Mouse (Mus musculus) G1E (cell line): Measurements from ENCODE around the gene Ube2d2b. TPM values are rescaled to one million over a fixed set of nuclear protein-coding genes. Genes with fewer than 3 reads are reported as not detected.

Experiments used
- ATAC-seq: 2 replicates; pipeline ENCODE4 v1.8.0; 2016; ENCODE audit warnings: mild to moderate bottlenecking; ENCODE audit not compliant: insufficient number of reproducible peaks, poor library complexity, low FRiP score, severe bottlenecking; ENCODE audit errors: extremely low read depth
- DNase-seq: peaks from one replicate; pipeline ENCODE4 v3.0.0; 2012; ENCODE audit warnings: low spot score
- H3K27me3 ChIP-seq: 2 replicates; pipeline ENCODE4 v1.6.1; 2012; ENCODE audit warnings: mild to moderate bottlenecking, low read length, inconsistent platforms; ENCODE audit not compliant: insufficient read depth
- H3K36me3 ChIP-seq: replicated peaks from 2 replicates; pipeline ENCODE3; 2012; ENCODE audit warnings: mild to moderate bottlenecking, inconsistent platforms
- H3K4me1 ChIP-seq: 2 replicates; pipeline ENCODE4 v1.6.1; 2012; ENCODE audit warnings: low read depth, low read length, inconsistent platforms, mixed read lengths; ENCODE audit not compliant: insufficient read depth
- H3K4me3 ChIP-seq: 2 replicates; pipeline ENCODE4 v1.5.1; 2012; ENCODE audit warnings: low read depth, mild to moderate bottlenecking, inconsistent platforms, low read length, moderate library complexity, mixed read lengths
- H3K9me3 ChIP-seq: replicated peaks from 2 replicates; pipeline ENCODE4 v1.6.1; 2012; ENCODE audit warnings: inconsistent platforms
- CTCF ChIP-seq: IDR thresholded peaks from 2 replicates; pipeline ENCODE4 v1.5.1; 2012; ENCODE audit warnings: low read depth, low read length, inconsistent platforms, mixed read lengths
- GATA1 ChIP-seq: IDR thresholded peaks from 2 replicates; pipeline ENCODE4 v1.6.1; 2012; ENCODE audit warnings: borderline replicate concordance, low read length, inconsistent platforms, mixed read lengths
- GATA2 ChIP-seq: IDR thresholded peaks from 2 replicates; pipeline ENCODE4 v1.6.1; 2012; ENCODE audit warnings: low read depth, low read length, inconsistent platforms, borderline replicate concordance
- POLR2AphosphoS5 ChIP-seq: IDR thresholded peaks from 2 replicates; pipeline ENCODE4 v1.6.1; 2012; ENCODE audit warnings: low read depth, low read length, inconsistent platforms; ENCODE audit not compliant: insufficient replicate concordance
- TAL1 ChIP-seq: conservative IDR thresholded peaks from 2 replicates; pipeline ENCODE4 v1.6.1; 2012; ENCODE audit warnings: low read depth, low read length, inconsistent platforms, mixed read lengths
- polyA plus RNA-seq: library from polyadenylated mRNA; stranded (reverse); fragments of >175 nt; gene quantifications from 2 replicates; pipeline ENCODE4 v1.2.3, GENCODE M21; 2012
- total RNA-seq, 2 experiments: library from RNA; stranded (forward) in 1 of 2; stranded (reverse) in 1 of 2; fragments of 200-1000 nt in 1 of 2; fragments of >200 nt in 1 of 2; fragmentation: Nextera tagmentation in 1 of 2; gene quantifications; 2 replicates each; pipeline ENCODE4 v1.2.3; 2014 to 2017

Gene Ube2d2b
- total RNA-seq (2014; fragmentation: Nextera tagmentation) (not detected in 2 replicates), total RNA-seq (2017) (0.05 TPM in 1 of 2 replicates, not detected in the other), polyA plus RNA-seq (not detected in 2 replicates)

GRCm38 (mm10) chr5:107829998-107830560 lies at the start of gene Ube2d2b:
TSS of gene Ube2d2b (plus strand) at chr5:107830099.
- Histone ChIP-seq H3K9me3 (peaks cover 6% of the 10 kb centered on the region; the same call in 1 of the 2 replicates), H3K36me3 (peaks cover 27% of the 10 kb centered on the region), H3K27me3 (no peaks in the 10 kb centered on the region), H3K4me3 (no peak within 1 kb of the TSS), H3K4me1 (peaks cover 5% of the 10 kb centered on the region)
- no peak for ATAC-seq
- DNase-seq = no peak
- TF ChIP-seq CTCF (no peak), TAL1 (no peak), GATA1 (no peak)

DNA sequence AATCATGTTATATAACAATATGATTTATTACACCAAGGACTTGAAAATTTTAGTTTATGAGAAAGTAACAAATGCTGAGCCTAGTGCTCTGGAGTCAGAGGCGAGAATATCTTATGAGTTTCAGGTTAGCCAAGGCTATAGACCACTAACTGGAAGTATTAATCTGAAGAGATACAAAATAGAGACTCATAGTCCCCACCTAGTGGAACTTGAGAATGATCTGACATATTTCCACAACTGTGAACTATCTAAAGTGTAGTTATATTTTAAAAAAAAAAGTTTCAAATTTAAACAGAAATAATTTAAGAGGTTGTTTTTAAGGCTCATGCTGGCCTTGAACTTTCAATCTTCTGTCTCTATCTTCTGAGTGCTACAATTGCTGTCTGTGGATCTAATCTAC lies 47.5 kb upstream of the Ube2d2b start:
- H3K27me3 ChIP-seq = no peaks in the 10 kb centered on the region
- TF ChIP-seq GATA2 (no peak), GATA1 (no peak), POLR2AphosphoS5 (no peak), TAL1 (no peak), CTCF (no peak)
- no peaks in the 10 kb centered on the region for H3K9me3 ChIP-seq
- H3K36me3 ChIP-seq = peaks cover 41% of the 10 kb centered on the region
- ATAC-seq (no peak), DNase-seq (no peak)
- H3K4me1 ChIP-seq = peaks cover 3% of the 10 kb centered on the region; the same call in 1 of the 2 replicates
- H3K4me3 ChIP-seq = no peak overlapping the region

DNA sequence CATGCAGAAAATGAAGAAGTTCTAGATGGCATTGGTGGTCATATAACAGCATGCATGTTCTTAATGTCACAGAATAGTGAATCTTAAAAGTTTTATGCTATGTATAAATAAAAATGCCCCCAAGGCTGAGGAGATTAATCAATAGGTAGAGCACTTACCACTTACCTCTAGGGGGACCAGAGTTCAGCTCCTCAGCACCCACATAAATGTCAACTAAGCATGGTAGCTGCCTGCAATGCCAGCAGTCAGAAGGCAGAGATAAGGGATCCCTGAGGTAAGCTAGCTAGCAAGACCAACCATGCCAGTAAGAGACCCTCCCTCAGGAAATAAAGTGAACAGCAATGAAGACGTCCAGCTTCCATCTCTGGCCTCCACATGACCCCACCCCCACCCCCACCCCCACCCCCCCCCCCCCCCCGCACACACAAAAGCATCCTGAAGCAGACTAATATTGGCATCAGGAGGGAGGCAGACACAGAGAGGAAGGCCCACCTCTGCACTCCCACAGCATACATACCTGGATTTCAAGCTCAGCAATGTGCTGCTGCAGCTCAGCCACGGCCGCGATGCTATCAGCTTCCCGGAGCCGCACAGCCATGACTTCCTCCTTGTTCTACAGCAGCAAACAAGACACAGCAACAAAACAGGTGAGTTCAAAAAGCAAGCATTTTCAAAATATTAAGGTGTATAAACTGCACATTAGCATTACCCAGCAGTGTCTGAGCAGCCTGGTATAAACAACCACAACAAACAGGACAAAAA lies 42.0 kb upstream of the Ube2d2b start:
- Histone ChIP-seq H3K27me3 (no peaks in the 10 kb centered on the region), H3K4me3 (no peak overlapping the region), H3K9me3 (no peaks in the 10 kb centered on the region), H3K4me1 (0 out of 2 replicates have a peak, but pooled peaks cover 4% of the 10 kb centered on the region), H3K36me3 (peaks cover 52% of the 10 kb centered on the region)
- ATAC-seq (no peak), DNase-seq (no peak)
- no peak for TF ChIP-seq CTCF
- TF ChIP-seq POLR2AphosphoS5 = no peak
- no peak for TF ChIP-seq GATA2
- TF ChIP-seq GATA1 = no peak
- TF ChIP-seq TAL1 = no peak

DNA sequence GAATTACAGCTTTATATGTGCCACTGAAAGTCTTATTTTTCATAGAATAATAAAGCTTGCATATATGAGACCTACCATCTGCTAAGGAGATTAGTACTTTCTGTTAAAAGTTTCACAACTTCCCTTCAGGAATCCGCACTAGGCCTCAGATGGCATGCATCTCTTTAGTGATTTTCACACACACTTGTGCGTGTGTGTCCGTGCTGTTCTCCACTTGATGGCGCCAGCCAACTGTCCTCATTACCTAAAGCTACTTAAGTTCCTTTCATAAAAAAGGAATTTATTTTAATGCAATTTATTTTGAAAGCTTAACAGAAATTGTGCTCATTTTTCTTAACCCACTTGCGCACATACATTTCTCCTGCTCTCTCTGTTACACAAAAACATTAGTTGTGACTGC lies 40.4 kb upstream of the Ube2d2b start:
- no peak for TF ChIP-seq TAL1
- Histone ChIP-seq H3K9me3 (no peaks in the 10 kb centered on the region), H3K4me3 (no peak overlapping the region), H3K36me3 (peaks cover 52% of the 10 kb centered on the region), H3K27me3 (no peaks in the 10 kb centered on the region), H3K4me1 (0 out of 2 replicates have a peak, but pooled peaks cover 4% of the 10 kb centered on the region)
- no peak for ATAC-seq
- DNase-seq = no peak

- Histone ChIP-seq H3K4me3 (no peak overlapping the region), H3K4me1 (0 out of 2 replicates have a peak, but pooled peaks cover 4% of the 10 kb centered on the region), H3K27me3 (no peaks in the 10 kb centered on the region), H3K36me3 (peaks cover 55% of the 10 kb centered on the region), H3K9me3 (no peaks in the 10 kb centered on the region)
- TF ChIP-seq TAL1 (no peak), GATA1 (no peak), GATA2 (no peak), POLR2AphosphoS5 (no peak), CTCF (no peak)
- DNase-seq = no peak
- no peak for ATAC-seq
Measured at GRCm38 (mm10) chr5:107791966-107792365, 37.9 kb upstream of the Ube2d2b start.

GRCm38 (mm10) chr5:107792516-107792915 lies 37.4 kb upstream of the Ube2d2b start:
- H3K27me3 ChIP-seq = no peaks in the 10 kb centered on the region
- 0 out of 2 replicates have a peak, but pooled peaks cover 4% of the 10 kb centered on the region for H3K4me1 ChIP-seq
- no peak overlapping the region for H3K4me3 ChIP-seq
- H3K9me3 ChIP-seq = no peaks in the 10 kb centered on the region
- ATAC-seq (no peak), DNase-seq (no peak)
- TF ChIP-seq POLR2AphosphoS5 = no peak
- TF ChIP-seq CTCF = no peak
- TF ChIP-seq GATA1 = no peak
- TF ChIP-seq GATA2 = no peak
- no peak for TF ChIP-seq TAL1
- H3K36me3 ChIP-seq = peaks cover 55% of the 10 kb centered on the region

GRCm38 (mm10) chr5:107793258-107793657 lies 36.6 kb upstream of the Ube2d2b start:
- no peak for DNase-seq
- Histone ChIP-seq H3K4me1 (no peaks in the 10 kb centered on the region), H3K4me3 (no peak overlapping the region), H3K27me3 (no peaks in the 10 kb centered on the region), H3K36me3 (peaks cover 52% of the 10 kb centered on the region), H3K9me3 (no peaks in the 10 kb centered on the region)
- TF ChIP-seq GATA2 = no peak
- no peak for TF ChIP-seq GATA1
- no peak for TF ChIP-seq CTCF
- TF ChIP-seq POLR2AphosphoS5 = no peak
- TF ChIP-seq TAL1 = no peak
- no peak for ATAC-seq
